Mouse (Mus musculus) myocyte (in vitro differentiated cells): ENCODE data around the gene Luzp2. TPM values are rescaled to one million over a fixed set of nuclear protein-coding genes. Genes with fewer than 3 reads are reported as not detected.

Source experiments
- H3K27me3 ChIP-seq: one replicate; pipeline ENCODE4 v1.6.1; 2011; ENCODE audit not compliant: control insufficient read depth, insufficient read depth, insufficient read length
- H3K36me3 ChIP-seq: one replicate; pipeline ENCODE4 v1.6.1; 2011; ENCODE audit not compliant: control insufficient read depth, insufficient read depth
- H3K4me2 ChIP-seq: one replicate; pipeline ENCODE4 v1.6.1; 2011; ENCODE audit warnings: low read depth, control low read depth
- H3K4me3 ChIP-seq: one replicate; pipeline ENCODE4 v1.5.1; 2011; ENCODE audit warnings: mild to moderate bottlenecking, control low read depth, moderate library complexity
- H3K79me2 ChIP-seq: one replicate; pipeline ENCODE4 v1.6.1; 2011; ENCODE audit not compliant: control insufficient read depth, insufficient read depth
- H3ac ChIP-seq: one replicate; pipeline ENCODE4 v1.6.1; 2011; ENCODE audit not compliant: control insufficient read depth, insufficient read length
- CEBPB ChIP-seq: IDR thresholded peaks from 2 replicates; pipeline ENCODE4 v1.6.1; 2011; ENCODE audit warnings: mild to moderate bottlenecking, moderate library complexity; ENCODE audit not compliant: poor library complexity, insufficient read depth, severe bottlenecking
- E2F4 ChIP-seq: IDR thresholded peaks from one replicate; pipeline ENCODE4 v1.6.1; 2011; ENCODE audit warnings: mild to moderate bottlenecking, control low read depth, moderate library complexity; ENCODE audit not compliant: insufficient read depth
- MAX ChIP-seq: IDR thresholded peaks from one replicate; pipeline ENCODE4 v1.6.1; 2011; ENCODE audit warnings: low read depth, mild to moderate bottlenecking, control low read depth
- MYOD1 ChIP-seq, 3 experiments: IDR thresholded peaks; one replicate each; pipeline ENCODE4 v1.6.1; 2011; ENCODE audit warnings: control low read depth in 2 of 3, low read depth in 2 of 3, mild to moderate bottlenecking in 2 of 3, moderate library complexity in 1 of 3; ENCODE audit not compliant: insufficient read length in 2 of 3, control insufficient read depth in 1 of 3
- MYOG ChIP-seq, 3 experiments: IDR thresholded peaks; one replicate each; pipeline ENCODE4 v1.6.1; 2011; ENCODE audit warnings: control low read depth in 2 of 3, low read depth in 2 of 3, mild to moderate bottlenecking in 2 of 3; ENCODE audit not compliant: insufficient read length in 2 of 3, control insufficient read depth in 1 of 3, insufficient read depth in 1 of 3
- POLR2A ChIP-seq: IDR thresholded peaks from one replicate; pipeline ENCODE4 v1.6.1; 2011; ENCODE audit warnings: low read depth, mild to moderate bottlenecking, control low read depth, moderate library complexity; ENCODE audit not compliant: insufficient read length
- POLR2AphosphoS2 ChIP-seq: IDR thresholded peaks from one replicate; pipeline ENCODE4 v1.6.1; 2011; ENCODE audit warnings: low read depth, control low read depth; ENCODE audit not compliant: insufficient read length
- REST ChIP-seq: IDR thresholded peaks from one replicate; pipeline ENCODE4 v1.6.1; 2011; ENCODE audit warnings: mild to moderate bottlenecking, control low read depth, moderate library complexity; ENCODE audit not compliant: insufficient read depth, insufficient read length
- SRF ChIP-seq: IDR thresholded peaks from one replicate; pipeline ENCODE4 v1.6.1; 2011; ENCODE audit warnings: low read depth; ENCODE audit not compliant: control insufficient read depth, insufficient read length
- TCF12 ChIP-seq: IDR thresholded peaks from one replicate; pipeline ENCODE4 v1.6.1; 2011; ENCODE audit warnings: mild to moderate bottlenecking, control low read depth; ENCODE audit not compliant: poor library complexity, insufficient read depth, severe bottlenecking
- TCF3 ChIP-seq: IDR thresholded peaks from one replicate; pipeline ENCODE4 v1.6.1; 2011; ENCODE audit warnings: low read depth, control low read depth; ENCODE audit not compliant: insufficient read length
- USF1 ChIP-seq: IDR thresholded peaks from one replicate; pipeline ENCODE4 v1.6.1; 2011; ENCODE audit warnings: low read depth, mild to moderate bottlenecking, control low read depth, moderate library complexity
- polyA plus RNA-seq: library from polyadenylated mRNA; unstranded; fragments of >200 nt; fragmentation: generic; extraction: Trizol; gene quantifications from one replicate; pipeline ENCODE4 v1.2.1, GENCODE M21; 2012; ENCODE audit warnings: missing spikeins

Luzp2 gene
- polyA plus RNA-seq: not detected

DNA sequence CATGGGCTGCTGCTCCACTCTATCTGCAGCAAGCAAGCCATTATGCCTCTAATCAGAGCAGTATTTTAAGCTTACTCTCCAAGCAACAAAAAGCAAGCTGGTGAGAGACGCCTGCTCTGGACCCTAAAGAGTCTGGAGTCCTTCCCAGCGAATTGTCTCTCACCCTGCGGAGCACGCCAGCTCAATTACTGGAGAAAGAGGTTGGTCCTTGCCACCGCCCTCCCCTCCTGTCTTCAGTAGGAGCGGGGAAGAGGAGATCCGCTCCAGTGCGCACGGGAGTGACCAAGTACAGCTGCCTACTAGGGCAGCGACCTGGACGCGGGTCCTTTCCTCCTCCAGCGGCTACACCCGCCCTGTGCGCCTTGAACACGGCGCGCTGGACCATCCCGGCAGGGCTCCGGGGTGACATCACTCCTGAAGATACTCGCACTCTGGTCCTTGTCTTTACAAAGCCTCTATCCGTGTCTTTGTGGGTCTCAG lies at the start of gene Luzp2:
Gene Luzp2, plus strand, starts transcription at position 127 of the 480 bp plus-strand sequence.
- TF ChIP-seq POLR2AphosphoS2: no peak
- no peak for TF ChIP-seq TCF3
- TF ChIP-seq MYOD1 (IDR thresholded peaks at IDR 0.05; ENCODE audit: control insufficient read depth in 1 of 3, insufficient read length in 2 of 3, low read depth in 2 of 3): no peak
- TF ChIP-seq E2F4: no peak
- TF ChIP-seq USF1: no peak
- no peak for TF ChIP-seq MAX
- TF ChIP-seq CEBPB: no peak
- no peak for TF ChIP-seq POLR2A
- no peak for TF ChIP-seq SRF
- TF ChIP-seq REST: no peak
- TF ChIP-seq TCF12: no peak
- no peak for TF ChIP-seq MYOG (IDR thresholded peaks at IDR 0.05; ENCODE audit: control insufficient read depth in 1 of 3, insufficient read depth in 1 of 3, insufficient read length in 2 of 3, low read depth in 2 of 3)
- Histone ChIP-seq H3K79me2 (no peaks in the 10 kb centered on the region), H3ac (no peak within 1 kb of the TSS), H3K4me2 (no peak within 1 kb of the TSS), H3K27me3 (no peaks in the 10 kb centered on the region), H3K36me3 (no peaks in the 10 kb centered on the region), H3K4me3 (no peak within 1 kb of the TSS)

DNA sequence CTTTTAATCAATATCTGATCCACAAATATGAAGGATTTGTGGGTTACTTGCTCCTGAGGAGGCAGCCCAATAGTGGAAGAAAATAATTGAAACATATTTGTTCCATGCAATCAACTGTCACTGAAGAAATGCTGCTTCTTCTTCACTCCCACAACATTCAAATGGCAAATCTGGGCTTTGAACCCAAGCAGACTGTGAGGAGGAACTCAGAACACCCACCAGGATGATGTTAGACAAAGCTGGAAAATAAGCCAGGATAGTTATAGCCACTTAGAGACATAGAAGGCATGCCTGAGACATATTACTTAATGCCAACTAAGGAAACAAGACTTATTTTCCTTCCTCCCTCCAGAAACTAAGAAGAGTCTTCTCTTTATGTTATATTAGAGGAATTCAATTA lies 47.8 kb upstream of the Luzp2 start:
- H3K36me3 ChIP-seq: no peaks in the 10 kb centered on the region

DNA sequence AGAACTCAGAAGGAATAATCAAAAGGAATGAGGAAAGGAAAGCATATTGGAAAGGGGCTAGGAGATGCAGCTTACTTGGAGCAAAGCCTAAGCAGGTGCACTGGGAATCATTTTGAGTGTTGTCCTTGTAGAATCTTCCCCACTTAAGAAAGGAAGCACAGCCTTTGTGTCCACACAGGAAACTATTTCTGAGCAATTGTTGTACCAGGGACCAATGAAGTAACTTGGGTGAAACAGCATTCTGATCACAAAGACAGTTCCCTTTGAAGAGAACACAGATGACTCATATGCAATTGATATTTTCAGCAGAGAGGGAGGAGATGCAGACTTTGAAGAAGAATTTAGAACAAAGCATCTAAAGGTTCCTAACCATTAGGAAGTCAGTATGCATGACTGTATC lies 16.7 kb upstream of the Luzp2 start:
- no peak overlapping the region for H3K4me3 ChIP-seq
- no peaks in the 10 kb centered on the region for H3K27me3 ChIP-seq
- H3K4me2 ChIP-seq: no peak overlapping the region
- no peak overlapping the region for H3ac ChIP-seq
- H3K79me2 ChIP-seq: no peaks in the 10 kb centered on the region
- TF ChIP-seq MAX (no peak), USF1 (no peak), POLR2A (no peak), CEBPB (no peak)
- H3K36me3 ChIP-seq: no peaks in the 10 kb centered on the region

More for the DNA sequence above, 47.8 kb upstream of the Luzp2 start:
- Histone ChIP-seq H3K79me2 (no peaks in the 10 kb centered on the region), H3K27me3 (no peaks in the 10 kb centered on the region), H3ac (no peak overlapping the region), H3K4me3 (no peak overlapping the region), H3K4me2 (no peak overlapping the region)
- TF ChIP-seq MAX (no peak), POLR2AphosphoS2 (no peak), CEBPB (no peak), USF1 (no peak), POLR2A (no peak), MYOG (IDR thresholded peaks at IDR 0.05; ENCODE audit: control insufficient read depth in 1 of 3, insufficient read depth in 1 of 3, insufficient read length in 2 of 3, low read depth in 2 of 3) (no peak), MYOD1 (IDR thresholded peaks at IDR 0.05; ENCODE audit: control insufficient read depth in 1 of 3, insufficient read length in 2 of 3, low read depth in 2 of 3) (no peak), SRF (no peak), TCF12 (no peak), REST (no peak), TCF3 (no peak), E2F4 (no peak)

DNA sequence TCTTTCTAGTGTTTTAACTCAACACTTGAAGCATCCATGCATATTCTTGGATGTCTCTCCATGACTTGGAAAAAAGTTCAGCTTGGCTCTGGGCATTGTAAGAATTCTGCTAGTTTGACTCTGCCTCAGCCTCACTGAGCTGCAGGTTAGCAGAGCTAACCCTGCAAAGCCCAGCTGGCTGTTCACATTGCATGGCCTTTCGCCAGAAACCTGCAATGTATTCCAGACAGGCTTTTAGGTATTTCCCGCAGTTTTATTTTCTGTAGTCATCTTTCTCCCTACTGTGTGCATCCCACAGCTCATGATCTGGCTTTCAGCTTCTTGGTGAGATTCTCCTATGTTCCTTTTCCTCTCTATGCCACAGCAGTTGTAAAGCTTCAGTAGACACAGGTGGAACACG lies 6.5 kb upstream of the Luzp2 start:
- H3K4me3 ChIP-seq: no peak overlapping the region
- TF ChIP-seq SRF: no peak
- no peak for TF ChIP-seq POLR2A
- TF ChIP-seq REST: no peak
- TF ChIP-seq POLR2AphosphoS2: no peak
- TF ChIP-seq CEBPB: no peak
- no peak for TF ChIP-seq MYOG (IDR thresholded peaks at IDR 0.05; ENCODE audit: control insufficient read depth in 1 of 3, insufficient read depth in 1 of 3, insufficient read length in 2 of 3, low read depth in 2 of 3)
- TF ChIP-seq MYOD1 (IDR thresholded peaks at IDR 0.05; ENCODE audit: control insufficient read depth in 1 of 3, insufficient read length in 2 of 3, low read depth in 2 of 3): no peak
- no peak for TF ChIP-seq E2F4
- TF ChIP-seq USF1: no peak
- TF ChIP-seq TCF3: no peak
- no peak for TF ChIP-seq TCF12
- no peak for TF ChIP-seq MAX

DNA sequence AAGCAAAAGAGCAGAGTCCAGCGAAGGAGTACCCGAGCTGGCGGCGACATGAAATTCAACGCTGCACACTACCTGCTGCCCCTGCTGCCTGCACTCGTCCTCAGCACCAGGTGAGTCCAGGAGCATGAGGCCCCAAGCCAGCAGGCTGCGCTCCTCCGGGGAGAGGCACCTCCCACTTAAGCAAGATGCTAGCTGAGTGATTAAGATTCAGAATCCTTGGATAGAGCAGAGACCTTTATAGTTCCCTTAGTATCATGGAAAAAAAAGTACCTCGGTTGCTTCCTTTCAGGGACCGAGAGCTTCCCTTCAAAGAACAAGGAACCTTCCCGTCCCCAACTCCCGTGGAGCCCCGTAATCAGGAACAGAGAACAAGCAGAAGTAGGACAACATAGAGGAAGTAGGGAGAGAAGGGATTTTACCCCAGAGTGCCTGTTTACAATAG lies 634 bp downstream of the Luzp2 start:
- no peak overlapping the region for H3ac ChIP-seq
- no peak overlapping the region for H3K4me3 ChIP-seq
- no peaks in the 10 kb centered on the region for H3K79me2 ChIP-seq
- no peak for TF ChIP-seq E2F4
- TF ChIP-seq USF1: no peak
- no peak for TF ChIP-seq POLR2A
- TF ChIP-seq MYOG (IDR thresholded peaks at IDR 0.05; ENCODE audit: control insufficient read depth in 1 of 3, insufficient read depth in 1 of 3, insufficient read length in 2 of 3, low read depth in 2 of 3): no peak
- no peak for TF ChIP-seq SRF
- TF ChIP-seq TCF3: no peak
- TF ChIP-seq MAX: no peak
- no peak for TF ChIP-seq POLR2AphosphoS2
- TF ChIP-seq REST: no peak
- no peak for TF ChIP-seq TCF12
- no peak for TF ChIP-seq CEBPB
- no peak for TF ChIP-seq MYOD1 (IDR thresholded peaks at IDR 0.05; ENCODE audit: control insufficient read depth in 1 of 3, insufficient read length in 2 of 3, low read depth in 2 of 3)
- H3K36me3 ChIP-seq: no peaks in the 10 kb centered on the region
- no peak overlapping the region for H3K4me2 ChIP-seq
- H3K27me3 ChIP-seq: no peaks in the 10 kb centered on the region

More for the DNA sequence above, 6.5 kb upstream of the Luzp2 start:
- no peaks in the 10 kb centered on the region for H3K27me3 ChIP-seq
- no peaks in the 10 kb centered on the region for H3K36me3 ChIP-seq
- no peak overlapping the region for H3ac ChIP-seq
- no peaks in the 10 kb centered on the region for H3K79me2 ChIP-seq
- H3K4me2 ChIP-seq: no peak overlapping the region
